Mouse (Mus musculus): Measurements from ENCODE around the gene Ada. TPM values are rescaled to one million over a fixed set of nuclear protein-coding genes. Genes with fewer than 3 reads are reported as not detected.

The Ada gene
- polyA plus RNA-seq, 1 experiment from 2014 or later, result 4.6 TPM

DNA sequence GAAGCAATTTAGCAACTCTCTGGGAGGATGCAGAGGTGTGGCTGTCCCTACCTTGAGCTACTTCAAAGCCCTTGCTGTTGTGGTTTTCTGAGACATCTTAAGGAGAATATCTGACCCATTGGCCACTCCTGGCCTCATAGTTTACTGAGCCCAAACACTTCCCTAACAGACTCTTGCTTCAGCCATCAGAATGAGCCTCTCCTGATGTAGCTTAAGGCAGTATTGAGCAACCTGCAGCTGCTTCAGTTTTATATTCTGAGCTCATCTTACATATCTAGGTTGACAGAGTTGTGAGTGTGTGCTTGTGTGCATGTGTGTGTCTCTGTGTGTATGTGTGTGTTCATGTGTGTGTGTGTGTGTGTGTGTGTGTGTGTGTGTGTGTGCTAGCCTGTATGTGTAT is 16.2 kb upstream of the Ada start:
- Histone ChIP-seq H3K4me1 (replicated peaks) (no peaks in the 10 kb centered on the region), H3K4me3 (replicated peaks) (no peak overlapping the region), H3K36me3 (no peaks in the 10 kb centered on the region), H3K9me3 (no peaks in the 10 kb centered on the region), H3K4me2 (replicated peaks) (no peak overlapping the region), H3K27ac (no peak overlapping the region), H3K9ac (replicated peaks) (no peak overlapping the region), H3K27me3 (peaks cover 12% of the 10 kb centered on the region; the same call in 1 of the 2 replicates)
- no peak for ATAC-seq

DNA sequence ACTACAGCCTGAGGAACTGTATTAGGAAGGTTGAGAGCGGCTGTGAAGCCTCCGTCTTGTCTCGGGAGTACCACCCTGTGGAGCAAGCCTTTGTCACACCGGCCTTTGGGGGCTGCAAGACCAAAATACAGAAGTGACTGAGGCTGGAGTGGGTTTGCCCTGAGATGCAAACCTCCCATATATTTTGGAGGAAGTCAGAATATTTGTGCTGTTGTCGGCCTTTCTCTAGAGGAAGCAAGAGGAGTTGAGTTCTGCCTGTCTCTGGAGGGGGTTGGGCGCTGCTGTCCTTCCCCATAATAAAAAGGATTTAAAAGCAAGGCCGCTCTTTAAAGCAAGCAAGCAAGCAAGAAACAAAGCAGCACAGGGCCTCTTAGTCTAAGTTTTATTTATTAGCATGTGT is 11.4 kb upstream of the Ada start:
- Histone ChIP-seq H3K4me2 (replicated peaks) (no peak overlapping the region), H3K9me3 (no peaks in the 10 kb centered on the region), H3K9ac (replicated peaks) (no peak overlapping the region), H3K4me3 (replicated peaks) (no peak overlapping the region), H3K27ac (no peak overlapping the region), H3K27me3 (no peaks in the 10 kb centered on the region), H3K4me1 (replicated peaks) (peaks cover 8% of the 10 kb centered on the region; the same call in 1 of the 2 replicates), H3K36me3 (no peaks in the 10 kb centered on the region)
- no peak for ATAC-seq
- 83% methylated on average over 7 of the region's 7 CpGs for WGBS

DNA sequence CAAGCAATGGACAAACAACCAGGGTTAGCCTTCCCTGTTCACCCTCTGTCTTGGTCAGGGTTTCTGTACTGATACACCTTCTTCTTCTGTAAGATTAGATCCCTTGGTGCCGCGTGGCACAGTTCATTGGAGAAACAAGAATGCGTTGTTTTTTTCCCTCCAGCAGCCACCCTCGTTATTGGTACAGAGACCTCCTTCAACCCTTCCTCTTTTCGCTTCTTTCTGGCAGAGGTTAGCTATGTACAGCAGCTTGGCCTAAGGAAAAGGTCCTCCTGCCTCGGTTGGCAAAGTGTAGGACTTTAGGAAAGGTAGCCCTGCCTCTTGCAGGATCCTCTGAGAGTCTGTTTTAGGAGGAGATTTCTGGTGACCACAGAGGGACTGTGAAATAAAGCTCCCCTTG is 10.6 kb upstream of the Ada start:
- Histone ChIP-seq H3K36me3 (no peaks in the 10 kb centered on the region), H3K4me3 (replicated peaks) (no peak overlapping the region)
- no peak for ATAC-seq

DNA sequence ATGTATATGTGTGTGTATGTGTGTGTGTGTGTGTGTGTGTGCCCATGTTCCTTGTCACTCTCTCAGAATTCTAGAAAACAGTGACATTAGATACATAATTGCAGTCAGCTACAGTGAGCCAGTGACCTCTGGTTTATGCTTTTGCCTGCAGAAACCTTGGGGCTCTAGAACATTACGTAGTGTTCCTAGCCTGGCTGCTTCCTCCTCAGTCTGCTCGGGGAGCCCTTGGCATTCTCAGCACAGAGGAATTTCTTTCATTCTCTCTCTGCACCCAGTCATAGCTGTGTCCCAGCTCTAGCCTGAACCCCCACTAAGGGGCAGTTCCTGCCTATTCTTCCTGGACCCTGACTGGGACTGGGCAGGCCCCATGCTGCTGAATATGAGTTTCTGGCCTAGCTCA is 8.1 kb upstream of the Ada start:
- Histone ChIP-seq H3K36me3 (no peaks in the 10 kb centered on the region), H3K9ac (replicated peaks) (no peak overlapping the region), H3K4me2 (replicated peaks) (no peak overlapping the region), H3K4me1 (replicated peaks) (peaks cover 8% of the 10 kb centered on the region; the same call in 1 of the 2 replicates), H3K27ac (no peak overlapping the region), H3K4me3 (replicated peaks) (no peak overlapping the region), H3K9me3 (no peaks in the 10 kb centered on the region), H3K27me3 (no peaks in the 10 kb centered on the region)
- WGBS, result 88% methylated on average over 2 of the region's 2 CpGs
- ATAC-seq, result no peak

More for the DNA sequence above, 10.6 kb upstream of the Ada start:
- Histone ChIP-seq H3K27me3 (no peaks in the 10 kb centered on the region), H3K9ac (replicated peaks) (no peak overlapping the region), H3K4me2 (replicated peaks) (no peak overlapping the region), H3K4me1 (replicated peaks) (peaks cover 8% of the 10 kb centered on the region; the same call in 1 of the 2 replicates), H3K27ac (no peak overlapping the region), H3K9me3 (no peaks in the 10 kb centered on the region)
- 85% methylated on average over 6 of the region's 6 CpGs for WGBS

DNA sequence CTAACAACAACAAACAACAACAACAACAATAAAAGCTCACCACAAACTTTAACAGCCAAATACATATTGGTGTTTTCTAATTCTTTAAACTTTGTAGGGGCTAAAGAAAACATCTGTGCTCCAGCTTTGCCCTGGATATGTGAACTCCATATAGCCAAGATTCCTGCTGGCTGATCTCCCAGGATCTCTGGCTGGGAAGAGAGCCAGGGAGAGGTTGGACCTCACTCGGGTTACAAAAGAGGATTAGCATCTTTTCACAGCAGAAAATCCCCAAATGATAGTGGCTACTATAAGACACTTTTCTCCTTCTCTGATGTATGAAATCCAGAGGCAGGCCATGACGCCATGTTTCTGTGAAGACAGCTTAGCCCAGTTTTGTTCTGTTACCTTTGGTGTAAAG is 6.7 kb upstream of the Ada start:
- no peak overlapping the region for H3K9ac ChIP-seq (replicated peaks)
- peaks cover 6% of the 10 kb centered on the region; the same call in 1 of the 2 replicates for H3K27me3 ChIP-seq
- no peak overlapping the region for H3K27ac ChIP-seq
- ATAC-seq, result no peak
- H3K36me3 ChIP-seq, result no peaks in the 10 kb centered on the region
- no peak overlapping the region for H3K4me2 ChIP-seq (replicated peaks)
- WGBS, result 24% methylated on average over 2 of the region's 2 CpGs
- H3K4me1 ChIP-seq (replicated peaks), result peaks cover 8% of the 10 kb centered on the region; the same call in 1 of the 2 replicates
- no peaks in the 10 kb centered on the region for H3K9me3 ChIP-seq
- no peak overlapping the region for H3K4me3 ChIP-seq (replicated peaks)

DNA sequence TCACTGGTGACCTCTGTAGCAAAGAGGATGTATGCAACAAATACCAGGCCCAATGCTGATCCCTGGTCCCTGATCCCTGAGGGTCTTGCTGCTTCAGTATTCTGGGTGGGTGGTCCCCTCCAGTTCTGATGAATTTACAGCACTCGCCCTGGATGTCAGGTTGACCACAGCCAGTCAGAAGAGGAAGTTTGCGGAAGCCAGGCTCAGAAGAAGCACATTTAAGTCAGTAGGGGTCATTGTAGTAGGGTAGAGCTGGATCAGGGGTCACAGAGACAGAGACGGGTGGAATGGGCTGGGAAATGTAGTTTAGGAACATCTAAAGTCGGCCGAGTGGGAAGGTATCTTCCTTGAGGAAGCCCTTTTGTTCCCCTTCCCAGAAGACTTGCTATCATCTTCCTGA is 4.2 kb upstream of the Ada start:
- 85% methylated on average over 5 of the region's 5 CpGs for WGBS
- Histone ChIP-seq H3K4me2 (replicated peaks) (no peak overlapping the region), H3K9me3 (no peaks in the 10 kb centered on the region), H3K9ac (replicated peaks) (no peak overlapping the region), H3K4me3 (replicated peaks) (no peak overlapping the region), H3K4me1 (replicated peaks) (peaks cover 19% of the 10 kb centered on the region), H3K36me3 (no peaks in the 10 kb centered on the region), H3K27ac (no peak overlapping the region), H3K27me3 (peaks cover 17% of the 10 kb centered on the region)
- no peak for ATAC-seq

DNA sequence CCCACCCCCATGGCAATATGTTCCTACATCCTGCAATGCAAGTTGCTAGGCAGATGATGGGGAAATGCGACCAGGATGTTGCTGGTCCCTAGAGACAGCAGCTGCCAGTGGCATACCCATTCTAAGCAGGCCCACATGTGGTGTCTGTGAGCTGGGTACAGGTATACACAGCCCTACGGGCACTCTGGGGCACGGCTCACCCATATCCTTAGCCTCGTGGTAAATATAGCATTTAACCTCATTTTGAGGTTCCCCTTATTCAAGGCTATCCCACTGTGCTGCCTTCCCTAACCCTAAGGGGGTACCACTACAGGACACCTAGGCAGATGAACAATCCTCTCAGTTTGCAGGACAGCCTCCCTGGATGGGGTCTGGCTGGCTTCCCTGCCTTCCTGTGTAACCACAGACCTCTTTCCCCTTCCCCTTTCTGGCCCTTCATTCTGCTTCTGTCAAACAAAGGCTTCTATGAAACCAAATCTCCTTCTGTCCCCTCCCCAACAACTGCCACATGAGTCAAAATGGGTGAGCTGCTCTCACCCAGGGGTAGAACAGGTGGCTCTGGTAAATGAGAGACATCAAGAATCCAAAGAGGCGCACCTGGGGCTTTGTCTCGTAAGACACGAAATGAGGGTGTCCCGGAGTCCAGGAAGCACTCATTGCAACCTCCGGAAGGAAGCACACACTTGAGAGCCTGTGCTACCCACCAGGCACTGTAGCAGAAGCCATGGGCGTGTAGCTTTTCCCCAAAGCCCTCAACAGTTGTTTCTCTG is 5.1 kb downstream of the Ada start:
- peaks cover 9% of the 10 kb centered on the region for H3K4me1 ChIP-seq (replicated peaks)
- 84% methylated on average over 10 of the region's 10 CpGs for WGBS
- ATAC-seq, result no peak
- peaks cover 11% of the 10 kb centered on the region for H3K27me3 ChIP-seq
- H3K36me3 ChIP-seq, result no peaks in the 10 kb centered on the region
- no peak overlapping the region for H3K27ac ChIP-seq
- H3K9ac ChIP-seq (replicated peaks), result no peak overlapping the region
- no peak overlapping the region for H3K4me3 ChIP-seq (replicated peaks)
- H3K9me3 ChIP-seq, result no peaks in the 10 kb centered on the region
- no peak overlapping the region for H3K4me2 ChIP-seq (replicated peaks)

DNA sequence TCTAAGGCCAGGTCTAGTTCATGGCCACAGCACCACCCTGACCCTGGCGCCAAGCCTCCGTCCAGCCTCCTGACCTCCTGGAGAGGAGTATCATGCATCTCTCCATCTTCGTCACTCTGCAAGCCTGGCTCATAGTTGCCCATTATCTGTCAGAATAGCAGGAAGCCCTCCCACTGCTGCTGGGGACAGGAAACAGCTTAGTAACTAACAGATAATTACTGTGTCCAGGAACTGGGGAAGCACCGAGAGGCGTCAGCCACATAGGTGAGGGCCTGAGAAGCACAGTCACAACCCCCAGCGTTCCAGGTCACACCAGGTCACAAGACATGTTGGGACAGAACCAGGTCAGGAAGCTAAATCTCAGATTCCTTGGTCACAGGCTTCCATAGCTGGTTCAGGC is 6.7 kb downstream of the Ada start:
- Histone ChIP-seq H3K36me3 (no peaks in the 10 kb centered on the region), H3K27me3 (peaks cover 2% of the 10 kb centered on the region), H3K4me3 (replicated peaks) (no peak overlapping the region), H3K9ac (replicated peaks) (no peak overlapping the region), H3K9me3 (no peaks in the 10 kb centered on the region), H3K27ac (no peak overlapping the region), H3K4me2 (replicated peaks) (no peak overlapping the region), H3K4me1 (replicated peaks) (no peaks in the 10 kb centered on the region)
- ATAC-seq, result no peak
- 78% methylated on average over 6 of the region's 6 CpGs for WGBS

DNA sequence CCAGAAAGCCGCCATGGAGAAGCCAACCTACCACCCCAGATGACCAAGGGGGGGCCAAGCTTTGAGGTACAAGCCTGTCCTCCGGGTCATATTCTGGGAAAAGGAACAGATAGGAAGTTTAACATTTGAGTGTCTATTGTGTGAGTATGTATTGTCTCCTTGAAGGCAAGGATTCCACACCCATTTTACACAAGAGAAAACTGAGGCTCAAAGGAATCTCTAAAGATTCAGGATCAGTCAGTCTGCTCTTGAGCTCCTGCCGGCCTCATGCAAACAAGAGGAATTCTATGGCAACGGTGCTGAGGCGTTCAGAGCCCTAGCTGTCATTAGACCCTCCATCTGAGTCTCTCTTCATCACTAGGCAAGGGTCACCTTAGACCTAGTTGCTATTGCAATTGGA is 7.4 kb downstream of the Ada start:
- no peak overlapping the region for H3K9ac ChIP-seq (replicated peaks)
- no peaks in the 10 kb centered on the region for H3K9me3 ChIP-seq
- no peaks in the 10 kb centered on the region for H3K36me3 ChIP-seq
- no peaks in the 10 kb centered on the region for H3K27me3 ChIP-seq
- H3K4me3 ChIP-seq (replicated peaks), result no peak overlapping the region
- no peak overlapping the region for H3K4me2 ChIP-seq (replicated peaks)
- whole genome bisulfite sequencing, result 60% methylated on average over 5 of the region's 5 CpGs
- H3K4me1 ChIP-seq (replicated peaks), result no peaks in the 10 kb centered on the region
- H3K27ac ChIP-seq, result no peak overlapping the region
- ATAC-seq, result no peak

DNA sequence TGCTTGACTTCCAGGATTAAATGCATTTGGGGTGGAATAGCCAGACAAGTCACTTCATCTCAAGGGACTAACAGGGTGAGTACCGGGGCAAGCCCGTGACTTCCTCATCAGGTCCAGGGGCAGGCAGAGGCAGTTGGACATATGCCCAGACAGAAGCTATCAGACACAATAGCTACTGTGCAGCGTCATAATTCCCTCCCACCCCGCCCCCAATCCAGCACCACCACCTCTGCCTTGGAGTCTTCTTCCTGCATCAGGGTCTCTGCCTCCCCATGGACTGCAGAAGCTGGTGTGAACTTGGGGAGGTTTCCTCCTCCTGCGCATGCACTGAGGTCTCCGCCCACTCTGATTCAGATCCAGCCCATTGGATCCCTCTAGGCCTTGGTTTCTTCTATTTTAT is 14.1 kb downstream of the Ada start:
- no peak overlapping the region for H3K27ac ChIP-seq
- no peaks in the 10 kb centered on the region for H3K4me1 ChIP-seq (replicated peaks)
- no peak overlapping the region for H3K4me3 ChIP-seq (replicated peaks)
- H3K27me3 ChIP-seq, result no peaks in the 10 kb centered on the region
- H3K4me2 ChIP-seq (replicated peaks), result no peak overlapping the region
- peaks cover 14% of the 10 kb centered on the region for H3K36me3 ChIP-seq
- no peak overlapping the region for H3K9ac ChIP-seq (replicated peaks)
- H3K9me3 ChIP-seq, result no peaks in the 10 kb centered on the region
- 74% methylated on average over 6 of the region's 6 CpGs for WGBS
- no peak for ATAC-seq

DNA sequence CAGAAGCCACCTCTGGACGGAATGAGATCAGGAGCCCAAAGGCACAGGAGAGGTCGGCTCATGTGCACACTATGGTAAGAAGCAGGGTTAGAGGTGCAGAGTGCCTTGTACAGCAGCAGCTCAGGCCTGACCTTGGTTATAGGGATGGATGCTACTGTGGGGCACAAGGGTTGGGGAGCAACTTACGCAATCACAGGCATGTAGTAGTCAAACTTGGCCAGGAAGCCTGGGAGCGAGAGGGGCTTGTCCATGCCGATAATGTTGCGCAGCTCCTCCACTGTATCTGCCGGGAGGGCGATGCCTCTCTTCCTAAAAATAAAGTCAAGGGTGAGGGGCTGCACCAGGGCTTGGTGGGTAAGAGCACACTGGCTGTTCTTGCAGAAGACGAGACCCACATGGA is 14.9 kb downstream of the Ada start:
- Histone ChIP-seq H3K4me2 (replicated peaks) (no peak overlapping the region), H3K4me1 (replicated peaks) (no peaks in the 10 kb centered on the region), H3K27ac (no peak overlapping the region), H3K36me3 (peaks cover 20% of the 10 kb centered on the region), H3K27me3 (no peaks in the 10 kb centered on the region), H3K9ac (replicated peaks) (no peak overlapping the region), H3K4me3 (replicated peaks) (no peak overlapping the region), H3K9me3 (no peaks in the 10 kb centered on the region)
- ATAC-seq, result no peak
- WGBS, result 95% methylated on average over 9 of the region's 9 CpGs

DNA sequence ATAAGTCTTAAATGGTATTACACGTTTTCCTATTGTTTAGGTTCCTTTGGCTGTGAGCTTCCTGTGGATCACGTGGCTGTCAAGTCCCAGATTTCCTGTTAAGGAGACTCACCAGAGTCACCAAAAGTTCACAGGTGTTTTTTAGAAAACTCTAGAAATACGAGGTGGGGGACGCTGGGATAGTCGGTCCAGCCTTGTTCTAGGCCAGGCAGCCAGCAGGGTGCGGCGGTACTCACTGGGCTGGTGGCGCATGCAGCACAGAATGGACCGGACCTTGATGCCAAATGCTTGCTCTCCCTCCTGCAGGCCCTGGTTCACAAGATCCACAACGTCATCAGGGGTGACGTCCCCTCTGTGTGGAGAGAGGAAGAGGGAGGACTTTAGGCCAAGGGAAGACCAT is 18.0 kb downstream of the Ada start:
- no peak for ATAC-seq
- H3K27ac ChIP-seq, result no peak overlapping the region
- no peaks in the 10 kb centered on the region for H3K9me3 ChIP-seq
- H3K36me3 ChIP-seq, result peaks cover 41% of the 10 kb centered on the region
- 94% methylated on average over 11 of the region's 11 CpGs for WGBS
- H3K27me3 ChIP-seq, result no peaks in the 10 kb centered on the region
- no peak overlapping the region for H3K9ac ChIP-seq (replicated peaks)
- no peaks in the 10 kb centered on the region for H3K4me1 ChIP-seq (replicated peaks)
- H3K4me3 ChIP-seq (replicated peaks), result no peak overlapping the region
- no peak overlapping the region for H3K4me2 ChIP-seq (replicated peaks)

DNA sequence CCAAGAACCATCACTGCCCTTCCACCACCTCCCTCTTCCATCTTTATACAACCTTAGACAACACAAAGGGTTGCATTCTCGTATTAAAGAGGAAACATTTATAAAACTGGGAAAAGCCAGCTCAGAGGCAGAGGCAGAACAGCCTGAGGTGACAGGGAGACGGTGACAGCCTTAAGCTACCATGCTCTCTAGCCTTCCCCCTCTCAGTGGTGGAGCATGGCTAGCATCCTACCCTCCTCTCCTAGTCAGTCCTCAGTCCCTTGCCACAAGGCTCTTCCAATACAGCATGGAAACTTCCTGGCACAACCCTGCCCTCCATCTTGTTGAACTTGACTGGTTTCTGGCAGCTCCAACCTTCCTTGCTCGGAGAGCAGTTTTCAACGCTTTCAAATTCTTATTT is 21.7 kb downstream of the Ada start:
- peaks cover under 1% of the 10 kb centered on the region; the same call in 1 of the 2 replicates for H3K4me1 ChIP-seq (replicated peaks)
- H3K4me2 ChIP-seq (replicated peaks), result no peak overlapping the region
- H3K9me3 ChIP-seq, result no peaks in the 10 kb centered on the region
- H3K27ac ChIP-seq, result no peak overlapping the region
- no peaks in the 10 kb centered on the region for H3K27me3 ChIP-seq
- H3K4me3 ChIP-seq (replicated peaks), result no peak overlapping the region
- H3K36me3 ChIP-seq, result peaks cover 65% of the 10 kb centered on the region
- 91% methylated on average over 4 of the region's 4 CpGs for WGBS
- H3K9ac ChIP-seq (replicated peaks), result no peak overlapping the region
- no peak for ATAC-seq

Measured in midbrain, embryonic 13.5 days (tissue).